Mouse (Mus musculus) liver, embryonic 14.5 days (tissue): ENCODE results near the gene Aspdh. TPM values are rescaled to one million over a fixed set of nuclear protein-coding genes. Genes with fewer than 3 reads are reported as not detected.

Experiments used
- ATAC-seq: fragments of 200-750 bp; cut with Nextera tagmentation; 2 replicates; pipeline ENCODE4 v1.8.0; 2017; ENCODE audit warnings: moderate number of reproducible peaks, mild to moderate bottlenecking, moderate library complexity; ENCODE audit not compliant: insufficient read depth
- DNase-seq, 3 experiments: peaks; one replicate each; pipeline ENCODE4 v3.0.0-alpha.2; 2012 to 2013; ENCODE audit warnings: low read depth in 3 of 3, low spot score in 3 of 3
- H3K27ac ChIP-seq: fragments of 300-500 bp; sonication (generic); 2 replicates; pipeline ENCODE4 v1.5.1; 2014; ENCODE audit warnings: moderate library complexity, mild to moderate bottlenecking, control low read depth, inconsistent platforms
- H3K27me3 ChIP-seq: fragments of 300-500 bp; sonication (generic); 2 replicates; pipeline ENCODE4 v1.6.1; 2014; ENCODE audit warnings: mild to moderate bottlenecking, low read length, moderate library complexity; ENCODE audit not compliant: control insufficient read depth, insufficient read depth
- H3K36me3 ChIP-seq: fragments of 300-500 bp; sonication (generic); replicated peaks from 2 replicates; pipeline ENCODE4 v1.6.1; 2014; ENCODE audit warnings: low read depth; ENCODE audit not compliant: control insufficient read depth, insufficient read depth
- H3K4me1 ChIP-seq, 2 experiments: fragments of 200-500 bp in 1 of 2; fragments of 300-500 bp in 1 of 2; sonication (generic) in 1 of 2; replicated peaks; 2 replicates each; pipeline ENCODE4 v1.6.1; 2012 to 2014; ENCODE audit warnings: antibody characterized with exemption in 1 of 2, inconsistent platforms in 1 of 2, low read length in 1 of 2; ENCODE audit not compliant: control insufficient read depth in 2 of 2, insufficient read depth in 2 of 2
- H3K4me2 ChIP-seq: fragments of 300-500 bp; sonication (generic); 2 replicates; pipeline ENCODE4 v1.6.1; 2014; ENCODE audit warnings: low read depth, mild to moderate bottlenecking, control low read depth, moderate library complexity
- H3K4me3 ChIP-seq, 2 experiments: fragments of 200-500 bp in 1 of 2; fragments of 300-500 bp in 1 of 2; sonication (generic) in 1 of 2; 2 replicates each; pipeline ENCODE4 v1.5.1; 2012 to 2014; ENCODE audit warnings: low read depth in 2 of 2, low read length in 2 of 2, mild to moderate bottlenecking in 2 of 2, control low read depth in 1 of 2, inconsistent platforms in 1 of 2, moderate library complexity in 1 of 2; ENCODE audit not compliant: insufficient read depth in 1 of 2
- H3K9ac ChIP-seq: fragments of 300-500 bp; sonication (generic); replicated peaks from 2 replicates; pipeline ENCODE4 v1.6.1; 2014; ENCODE audit warnings: mild to moderate bottlenecking, control low read depth, moderate library complexity
- H3K9me3 ChIP-seq: fragments of 300-500 bp; sonication (generic); 2 replicates; pipeline ENCODE4 v1.6.1; 2016; ENCODE audit warnings: low read length, mixed read lengths; ENCODE audit not compliant: control insufficient read depth
- CTCF ChIP-seq: IDR thresholded peaks from 2 replicates; pipeline ENCODE4 v1.5.1; 2016; ENCODE audit warnings: antibody characterized with exemption, low read depth, control low read depth
- EP300 ChIP-seq: IDR thresholded peaks from 2 replicates; pipeline ENCODE4 v1.6.1; 2016; ENCODE audit warnings: antibody characterized with exemption, low read depth
- WGBS: fragments of 180-500 bp; shearing (Covaris S2); extraction: QIAGEN DNeasy Blood & Tissue Kit; methylation state at CpG from one replicate; pipeline ENCODE4 v1.1.7; 2014; ENCODE audit not compliant: insufficient replicate concordance; 5-methylcytosine and 5-hydroxymethylcytosine counted together
- polyA plus RNA-seq, 2 experiments: library from polyadenylated mRNA; depleted of rRNA in 1 of 2; stranded (reverse) in 1 of 2; unstranded in 1 of 2; fragments of >200 nt; fragmentation: Nextera tagmentation in 1 of 2; extraction: Ambion mirVana in 1 of 2; gene quantifications; 2 replicates each; pipeline versions ENCODE4 v1.2.1 to v1.2.3; 2012 to 2014

The Aspdh gene
- polyA plus RNA-seq, 2 experiments: 10.2 to 10.9 TPM

DNA sequence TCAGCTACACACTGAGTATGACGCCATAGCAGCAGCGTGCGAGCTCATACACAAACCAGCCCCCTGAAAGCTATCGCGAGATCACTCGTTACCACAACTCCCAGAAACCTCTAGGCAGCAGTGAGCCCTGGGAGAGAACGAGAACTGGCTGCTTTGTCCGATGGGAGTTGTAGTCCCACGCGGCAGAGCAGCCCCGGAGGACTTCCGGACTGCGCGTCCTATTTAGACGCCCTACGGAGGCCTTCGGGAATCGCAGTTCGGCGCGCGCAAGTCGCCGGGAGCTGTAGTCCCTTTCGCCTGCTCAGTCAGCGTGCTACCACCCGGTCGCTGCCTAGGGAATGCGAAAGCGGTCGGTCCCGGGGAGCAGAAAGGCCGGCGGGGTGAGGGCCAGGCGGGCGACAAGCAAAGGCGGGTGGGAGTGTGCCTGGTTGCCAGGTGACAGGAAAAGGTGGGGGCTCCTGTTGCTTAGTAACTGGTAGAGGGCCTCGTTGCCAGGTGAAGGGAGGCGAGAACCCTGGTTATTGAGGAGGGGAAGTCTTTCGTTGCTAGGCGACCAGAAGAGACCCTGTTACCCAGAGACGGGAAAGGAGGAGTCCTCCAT, 2.7 kb downstream of the Aspdh start, which contains the start of gene Josd2:
Gene Josd2 (plus strand): TSS at position 170 of the 601 bp plus-strand sequence.
- peak within 1 kb of the TSS; percentile 90 for H3K4me2 ChIP-seq
- peak within 1 kb of the TSS; percentile 94 for H3K9ac ChIP-seq
- DNase-seq: peak; percentile 98 to 99 (median 99)
- H3K36me3 ChIP-seq: peaks cover 16% of the 10 kb centered on the region
- H3K9me3 ChIP-seq: no peaks in the 10 kb centered on the region
- peak within 1 kb of the TSS; percentile 97 for H3K27ac ChIP-seq
- peaks cover 12% of the 10 kb centered on the region for H3K27me3 ChIP-seq
- peak; percentile 85 for ATAC-seq
- TF ChIP-seq CTCF: no peak
- peak; percentile 64 for TF ChIP-seq EP300
- H3K4me3 ChIP-seq: peak within 1 kb of the TSS; percentile 76 to 98
- WGBS: under 1% methylated on average over 42 of the region's 42 CpGs
- peaks cover 39 to 56% of the 10 kb centered on the region in 2 experiments for H3K4me1 ChIP-seq

- ATAC-seq (peak; percentile 14; the same call in 1 of the 2 replicates), DNase-seq (peak in 2 of 3 experiments; percentile 53 to 57)
- peak overlapping the region; percentile 90 for H3K4me2 ChIP-seq
- peaks cover 44 to 63% of the 10 kb centered on the region in 2 experiments for H3K4me1 ChIP-seq
- peaks cover 4% of the 10 kb centered on the region for H3K27me3 ChIP-seq
- no peak for TF ChIP-seq EP300
- no peak for TF ChIP-seq CTCF
- H3K27ac ChIP-seq: peak overlapping the region; percentile 97
- no peaks in the 10 kb centered on the region for H3K9me3 ChIP-seq
- 45% methylated on average over 15 of the region's 15 CpGs for WGBS
- H3K9ac ChIP-seq: peak overlapping the region; percentile 94
- H3K36me3 ChIP-seq: peaks cover 16% of the 10 kb centered on the region
- H3K4me3 ChIP-seq: peak overlapping the region; percentile 76 to 98
These were observed 3.6 kb downstream of the Aspdh start for GRCm38 (mm10) chr7:44468644-44469285.

- Histone ChIP-seq H3K27me3 (peaks cover 7% of the 10 kb centered on the region), H3K4me2 (peak overlapping the region; percentile 90), H3K9me3 (no peaks in the 10 kb centered on the region), H3K4me3 (peak overlapping the region; percentile 76 to 98), H3K27ac (peak overlapping the region; percentile 97), H3K9ac (peak overlapping the region; percentile 94), H3K4me1 (peaks cover 33 to 54% of the 10 kb centered on the region in 2 experiments), H3K36me3 (peaks cover 16% of the 10 kb centered on the region)
- peak in 2 of 3 experiments; percentile 88 to 89 for DNase-seq
- 55% methylated on average over 16 of the region's 16 CpGs for WGBS
- TF ChIP-seq EP300: 0 out of 2 replicates have a peak, but pooled peaks have one; percentile 24
- TF ChIP-seq CTCF: no peak
- peak; percentile 61 for ATAC-seq
These were observed 4.8 kb downstream of the Aspdh start for GRCm38 (mm10) chr7:44469677-44470675.

DNA sequence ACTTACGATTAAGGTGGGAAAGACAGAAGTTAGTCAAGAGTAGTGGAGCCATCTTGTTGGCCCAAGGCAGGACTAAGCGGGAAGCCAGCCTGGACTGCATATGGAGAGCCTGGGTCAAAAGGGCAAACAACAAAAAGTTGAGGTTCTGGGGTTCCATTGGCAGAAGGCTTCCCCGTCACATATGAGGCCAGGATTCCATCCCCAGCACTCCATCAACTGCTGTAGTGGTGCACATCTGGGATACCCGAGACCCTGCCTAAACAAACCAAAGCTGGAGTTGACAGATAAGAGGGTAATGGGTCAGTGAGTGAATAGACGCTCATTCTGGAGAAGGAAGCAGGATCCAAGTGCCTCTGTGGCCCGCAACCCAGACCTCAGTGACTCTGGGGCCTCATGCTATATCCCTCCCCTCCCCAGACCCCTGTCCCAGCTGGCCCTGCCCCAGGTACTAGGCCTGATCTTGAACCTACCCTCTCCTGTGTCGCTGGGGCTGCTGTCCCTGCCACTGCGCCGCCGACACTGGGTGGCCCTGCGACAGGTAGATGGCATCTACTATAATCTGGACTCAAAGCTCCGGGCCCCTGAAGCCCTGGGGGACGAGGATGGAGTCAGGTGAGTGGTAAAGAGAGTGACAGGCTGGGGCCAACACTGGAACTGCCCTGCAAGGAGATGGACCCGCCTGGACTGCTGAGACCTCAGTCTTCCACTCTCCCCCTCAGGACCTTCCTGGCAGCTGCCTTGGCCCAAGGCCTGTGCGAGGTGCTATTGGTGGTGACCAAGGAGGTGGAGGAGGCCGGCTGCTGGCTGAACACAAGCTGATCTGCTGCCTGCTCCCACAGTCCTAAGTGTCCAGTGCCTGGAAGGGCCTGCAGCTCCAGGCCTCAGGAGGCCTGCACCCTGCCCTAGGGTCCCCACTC, 5.8 kb downstream of the Aspdh start:
- peak overlapping the region; percentile 94 for H3K9ac ChIP-seq
- H3K4me3 ChIP-seq: peak overlapping the region in 1 of 2 experiments; percentile 76; a peak in 2 of 4 replicates
- peak overlapping the region; percentile 90 for H3K4me2 ChIP-seq
- no peak for ATAC-seq
- peak overlapping the region; percentile 97 for H3K27ac ChIP-seq
- peaks cover 33 to 51% of the 10 kb centered on the region in 2 experiments for H3K4me1 ChIP-seq
- WGBS: 74% methylated on average over 16 of the region's 16 CpGs
- peaks cover 17% of the 10 kb centered on the region for H3K27me3 ChIP-seq
- H3K9me3 ChIP-seq: no peaks in the 10 kb centered on the region
- no peak; the same call in 1 of the 2 replicates for TF ChIP-seq EP300
- TF ChIP-seq CTCF: no peak
- DNase-seq: peak in 2 of 3 experiments; percentile 62 to 74
- H3K36me3 ChIP-seq: peaks cover 16% of the 10 kb centered on the region
